Mouse (Mus musculus): Measurements from ENCODE around the gene Mcm2.

The Mcm2 gene

DNA sequence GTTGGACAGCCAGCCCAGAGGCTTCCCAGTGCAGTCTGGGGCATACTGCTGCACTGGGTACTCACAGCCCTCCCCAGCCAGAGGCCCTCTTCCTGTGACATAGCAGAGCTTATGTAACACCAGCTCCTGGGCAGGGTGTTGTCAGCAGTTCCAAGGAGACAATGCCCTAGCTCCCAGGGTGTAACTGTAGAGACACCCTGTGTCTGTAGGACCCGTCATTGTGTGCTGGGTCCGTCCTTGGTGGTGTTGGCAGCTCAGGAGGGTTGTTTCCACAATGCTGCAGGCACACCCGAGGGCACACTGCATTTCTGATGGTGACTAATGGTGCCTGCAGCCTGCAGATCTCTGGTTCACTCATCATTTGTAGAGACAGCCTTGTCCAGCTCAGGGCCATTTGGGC, 28.3 kb upstream of the Mcm2 start:
- peak; percentile 18 for DNase-seq (ENCODE audit: low read depth)

DNA sequence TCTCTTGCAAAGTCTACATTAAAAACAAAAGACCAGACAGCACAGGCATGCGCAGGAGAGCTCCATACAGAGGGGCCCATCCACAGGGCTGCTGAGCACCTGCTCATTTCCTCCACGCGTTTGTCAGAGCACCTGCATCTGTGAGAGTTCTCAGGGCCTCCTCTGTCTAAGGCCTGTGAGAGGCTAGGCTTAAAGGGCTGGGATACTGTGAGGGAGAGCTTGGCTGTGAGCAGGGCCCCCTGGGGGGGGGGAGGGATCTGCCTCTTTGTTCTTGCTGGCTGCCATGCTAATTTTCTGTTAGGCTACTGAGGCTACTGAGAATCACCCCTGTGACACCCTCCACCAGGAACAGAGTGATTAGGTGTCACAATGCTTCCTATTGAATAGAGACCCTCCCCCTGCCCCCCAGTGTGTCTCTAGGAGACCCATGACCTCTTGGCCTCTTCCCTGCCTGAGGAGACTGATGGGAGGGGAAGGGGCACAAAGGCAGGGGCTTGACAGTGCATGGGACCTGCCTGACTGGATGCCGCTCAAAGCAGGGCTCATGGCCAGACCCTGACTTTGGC, 27.1 kb upstream of the Mcm2 start:
- DNase-seq (ENCODE audit: low read depth) = peak; percentile 27

DNA sequence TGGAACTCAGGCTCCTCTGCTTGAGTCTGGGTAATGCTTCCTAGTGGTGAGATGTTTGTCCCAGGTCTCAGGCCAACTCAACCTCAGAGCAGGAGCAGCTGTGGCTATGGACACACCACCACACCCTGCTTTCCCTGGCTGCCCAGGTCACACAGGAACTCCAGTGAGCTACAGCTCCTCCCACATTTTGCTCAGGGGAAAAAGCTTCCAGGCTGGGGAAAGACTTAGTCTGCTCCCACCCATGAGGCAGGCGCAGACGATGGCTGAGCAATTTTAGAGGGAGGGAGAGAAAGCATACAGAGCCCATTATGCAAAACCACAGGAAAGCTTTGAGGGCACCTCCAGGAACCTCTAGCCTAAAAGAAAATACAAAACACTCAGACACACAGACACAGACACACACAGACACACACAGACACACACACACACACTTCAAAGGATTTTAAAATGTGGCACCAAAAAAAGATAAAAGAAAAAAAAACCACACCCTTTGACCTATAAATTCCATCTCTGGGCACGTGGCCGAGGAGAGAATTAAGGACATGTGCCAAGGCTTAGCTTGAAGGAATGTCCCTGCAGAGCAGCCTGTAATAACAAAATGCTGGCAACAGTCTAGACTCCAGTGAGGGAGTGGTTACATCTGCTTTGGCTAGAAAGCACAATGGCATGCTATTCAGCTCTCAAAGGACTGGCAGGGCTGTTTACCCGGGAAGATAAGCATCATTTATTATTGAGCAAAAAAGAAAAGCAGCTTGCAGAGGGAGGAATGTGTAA, 26.1 kb upstream of the Mcm2 start:
- DNase-seq (ENCODE audit: low read depth) = peak; percentile 13

DNA sequence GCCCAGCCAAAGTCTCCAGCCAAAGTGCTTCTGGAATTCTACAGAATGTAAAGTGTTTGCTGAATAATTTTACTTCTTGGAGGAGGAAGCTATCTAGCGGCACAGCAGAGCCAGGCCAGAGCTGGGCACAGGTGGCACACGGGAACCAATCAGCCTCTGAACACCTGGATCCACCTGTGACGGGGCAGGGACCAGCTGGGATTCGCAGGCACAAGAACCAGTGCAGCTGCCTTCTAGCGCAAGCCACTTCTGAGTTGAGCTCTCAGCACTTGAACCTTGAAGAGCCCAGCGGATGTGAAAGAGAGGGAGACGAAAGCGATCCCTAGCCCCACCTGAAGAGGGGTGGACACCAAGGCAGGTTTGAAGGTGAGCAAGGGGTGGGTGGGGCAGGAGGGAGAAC, 20.2 kb upstream of the Mcm2 start:
- no peak for DNase-seq (ENCODE audit: low read depth)

DNA sequence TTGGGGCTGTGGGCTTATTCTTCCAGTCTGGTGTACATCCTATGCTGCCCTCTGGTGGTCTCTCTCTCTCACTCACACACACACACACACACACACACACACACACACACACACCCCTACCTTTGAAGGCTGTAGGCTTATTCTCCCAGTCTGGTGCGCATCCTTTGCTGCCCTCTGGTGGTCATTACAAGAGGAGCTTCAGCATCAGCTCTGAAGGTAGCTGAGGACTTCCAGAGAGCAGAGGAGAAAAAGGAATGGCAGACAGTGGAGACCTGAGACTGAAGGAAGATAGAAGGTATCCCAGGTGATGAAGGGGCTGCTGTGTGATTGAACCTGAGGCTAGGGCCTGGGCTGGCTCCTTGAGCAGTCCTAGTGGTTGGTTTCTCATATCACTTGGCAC, 17.6 kb upstream of the Mcm2 start:
- DNase-seq (ENCODE audit: low read depth) = peak; percentile 70

DNA sequence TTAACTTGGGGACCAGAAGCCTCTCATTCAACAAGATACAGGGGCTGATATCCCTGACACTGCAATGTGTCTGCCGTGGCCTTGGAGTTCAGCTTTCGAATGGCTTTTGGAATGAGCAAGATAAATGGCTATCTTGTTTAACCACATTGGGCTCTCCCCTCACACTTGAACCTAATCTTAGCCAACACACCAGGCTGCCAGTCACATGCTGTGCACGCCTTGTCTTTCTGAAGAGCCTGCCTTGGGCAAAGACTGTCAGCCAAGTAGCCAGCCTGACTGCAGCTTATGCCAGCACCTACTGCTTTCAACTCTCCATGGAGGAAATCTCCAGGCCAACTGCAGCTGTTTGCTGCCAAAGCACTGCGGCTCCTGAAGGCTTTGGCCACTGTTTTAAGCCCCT, 16.9 kb upstream of the Mcm2 start:
- no peak for DNase-seq (ENCODE audit: low read depth)

DNA sequence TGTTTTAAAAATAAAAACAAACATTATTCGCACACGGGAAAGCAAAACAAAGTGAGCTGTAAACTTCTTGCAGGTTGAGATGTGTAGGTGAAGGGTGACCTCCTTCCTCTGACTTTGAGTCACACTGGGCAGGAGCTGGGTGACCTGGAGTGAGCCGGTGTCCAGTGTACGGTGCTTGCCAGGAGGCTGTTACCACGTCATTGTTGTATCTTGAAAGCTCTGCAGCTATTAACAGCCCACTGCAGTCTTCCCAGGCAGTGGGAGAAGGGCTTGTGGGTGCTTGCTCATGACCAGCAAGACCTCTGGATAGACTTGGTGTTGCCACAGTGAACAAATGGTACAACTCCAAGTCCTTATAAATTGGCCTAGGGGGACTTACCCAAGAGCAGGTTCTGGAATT, 16.2 kb upstream of the Mcm2 start:
- no peak for DNase-seq (ENCODE audit: low read depth)

DNA sequence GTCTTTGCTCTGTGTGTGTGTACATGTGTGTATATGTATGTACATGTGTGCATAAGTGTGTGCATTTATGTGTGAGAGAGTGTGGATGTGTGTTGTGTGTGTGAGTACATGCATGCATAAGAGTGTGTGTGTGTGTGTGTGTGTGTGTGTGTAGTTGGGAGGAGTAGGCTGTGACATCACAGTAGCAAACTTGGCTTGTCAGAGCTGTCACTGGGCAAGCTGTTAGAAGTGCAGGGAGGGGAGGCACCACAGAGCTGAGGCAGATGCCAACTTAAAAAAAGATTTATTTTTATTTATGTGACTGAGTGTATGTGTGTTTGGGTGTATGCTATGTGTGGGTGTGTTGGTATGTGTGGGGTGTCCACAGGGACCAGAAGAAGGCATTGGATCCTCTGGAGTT, 14.9 kb upstream of the Mcm2 start:
- no peak for DNase-seq (ENCODE audit: low read depth)

DNA sequence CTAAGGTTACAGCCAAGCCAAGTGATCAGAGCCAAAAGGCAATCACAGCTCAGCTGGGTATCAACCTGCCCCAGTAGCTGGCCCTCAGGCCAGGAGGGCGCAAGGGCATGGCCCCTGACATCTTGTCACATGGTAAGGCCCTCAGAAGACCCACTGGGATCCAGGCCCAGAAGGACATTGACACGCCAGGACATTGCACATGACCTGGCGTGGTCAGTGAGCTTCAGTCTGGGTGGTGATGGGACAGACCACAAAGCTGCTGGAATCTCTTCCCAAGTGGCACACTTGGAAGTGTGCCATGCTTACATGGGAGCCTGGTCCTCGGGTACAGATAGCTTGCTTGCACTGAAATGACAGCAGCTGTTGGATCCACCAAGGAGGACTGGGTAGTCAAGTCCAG, 14.4 kb upstream of the Mcm2 start:
- no peak for DNase-seq (ENCODE audit: low read depth)

DNA sequence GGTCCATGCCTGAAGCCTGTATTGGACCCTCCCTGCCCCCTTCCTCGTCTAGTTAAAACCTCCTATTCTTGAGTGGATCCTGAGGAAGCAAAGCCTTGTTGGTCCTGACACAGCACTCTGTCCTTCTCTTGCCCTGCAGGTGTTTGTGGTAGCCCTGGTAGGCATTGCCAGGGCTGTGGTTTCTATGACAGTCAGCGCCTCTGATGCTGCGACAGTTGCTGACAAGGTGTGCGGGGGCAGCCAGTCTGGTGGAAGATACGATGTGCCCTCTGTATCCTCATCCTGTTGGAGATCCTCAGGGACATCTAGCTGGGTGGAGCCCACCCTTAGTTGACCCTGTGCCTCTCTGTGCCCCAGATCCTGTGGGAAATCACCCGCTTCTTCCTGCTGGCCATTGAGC, 10.6 kb upstream of the Mcm2 start:
- DNase-seq (ENCODE audit: low read depth) = peak; percentile 12

DNA sequence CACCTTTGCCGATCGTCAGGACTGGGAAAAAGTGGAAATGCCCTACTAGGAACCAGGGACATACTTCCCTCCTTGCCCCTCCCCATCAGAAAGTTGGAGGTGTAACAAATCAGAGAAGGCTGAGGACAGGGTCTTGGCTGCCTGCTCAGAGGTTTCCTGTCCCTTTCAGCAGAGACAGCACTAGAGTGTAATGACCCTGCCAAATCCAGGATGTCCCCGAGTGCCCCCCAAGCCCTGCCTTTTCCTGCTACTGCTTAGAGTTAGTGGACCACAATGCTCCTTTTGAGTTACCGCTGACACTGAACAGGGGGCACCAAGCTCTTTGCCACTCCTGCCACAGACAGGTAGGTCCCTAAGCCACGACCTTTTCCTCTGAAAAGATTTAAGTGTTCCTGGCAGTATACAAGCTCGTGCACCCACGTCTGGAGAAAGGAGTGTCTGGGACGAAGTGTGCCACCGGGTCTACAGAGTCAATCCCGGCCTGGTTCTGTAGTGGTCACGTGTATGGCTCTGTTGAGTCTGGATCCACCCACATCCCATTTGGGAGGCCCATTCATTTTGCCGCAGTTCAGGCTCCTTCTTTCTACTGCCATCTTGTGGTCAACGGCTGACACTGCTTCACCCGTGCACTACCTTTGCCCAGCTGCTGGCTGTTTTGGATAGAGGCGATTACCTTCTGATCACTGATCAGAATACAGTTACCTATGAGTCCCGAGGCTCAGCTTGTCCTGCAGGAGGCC, 8.0 kb upstream of the Mcm2 start:
- peak; percentile 83 for DNase-seq (ENCODE audit: low read depth)

DNA sequence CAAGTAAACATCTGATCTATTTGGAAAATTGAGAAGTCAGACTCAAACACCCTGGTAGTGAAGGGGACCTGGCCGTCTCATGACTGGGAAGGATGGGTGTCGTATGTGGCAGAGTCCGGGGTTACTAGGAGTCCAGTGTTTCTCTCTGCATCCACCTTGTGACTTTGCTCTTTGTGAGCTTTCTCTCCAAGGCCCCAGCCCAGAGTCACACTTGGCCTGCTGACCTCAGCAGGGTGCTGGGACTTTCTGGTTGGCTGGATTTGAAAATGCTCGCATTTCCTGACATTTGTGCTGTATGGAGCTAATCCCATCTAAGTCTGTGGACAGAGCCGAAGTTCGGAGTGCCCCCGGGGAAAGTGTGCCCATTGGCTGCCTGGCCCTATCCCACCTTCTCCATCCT, 6.5 kb upstream of the Mcm2 start:
- DNase-seq (ENCODE audit: low read depth) = no peak

DNA sequence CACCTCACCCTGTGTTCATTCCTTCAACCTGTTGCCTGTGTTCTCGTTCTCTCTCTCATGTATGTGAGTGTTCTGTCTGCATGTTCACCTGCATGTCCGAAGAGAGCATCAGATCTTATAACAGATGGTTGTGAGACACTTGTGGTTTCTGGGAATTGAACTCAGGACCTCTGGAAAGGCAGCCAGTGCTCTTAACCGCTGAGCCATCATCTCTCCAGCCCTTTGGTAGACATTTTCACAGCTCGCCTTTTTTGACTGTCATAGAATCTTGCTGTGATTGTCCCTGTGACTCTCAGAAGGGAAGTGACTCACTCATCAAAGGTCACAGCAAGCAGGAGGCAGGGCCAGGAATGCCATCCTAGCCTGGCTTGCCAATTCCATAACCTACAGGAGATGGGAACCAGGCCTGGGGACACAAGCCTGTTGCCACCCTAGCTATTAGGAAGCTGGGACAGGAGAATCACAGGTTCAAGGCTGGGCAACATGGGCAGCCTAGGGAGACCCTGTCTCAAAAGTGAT, 5.9 kb upstream of the Mcm2 start:
- DNase-seq (ENCODE audit: low read depth) = no peak

DNA sequence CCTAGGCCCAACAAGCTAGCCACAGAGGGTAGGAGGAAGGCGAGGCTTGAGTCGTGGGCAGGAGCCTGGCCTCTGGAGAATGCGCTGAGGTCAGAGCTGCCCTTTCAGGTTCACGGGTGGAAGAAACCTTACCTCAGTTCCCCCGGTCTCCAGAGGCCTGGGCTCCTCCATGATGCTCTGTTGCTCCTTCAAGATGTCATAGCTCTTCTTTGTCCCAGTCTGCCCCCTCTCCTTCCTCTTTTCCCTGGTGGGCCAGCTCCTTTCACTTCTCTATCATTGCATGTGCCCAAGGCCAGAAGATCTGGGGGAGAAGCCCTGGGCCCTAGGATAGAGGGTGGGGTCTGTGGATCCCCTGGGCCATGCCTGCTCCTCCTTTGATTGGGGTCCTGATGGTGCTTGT, 5.1 kb upstream of the Mcm2 start:
- DNase-seq (ENCODE audit: low read depth) = no peak

DNA sequence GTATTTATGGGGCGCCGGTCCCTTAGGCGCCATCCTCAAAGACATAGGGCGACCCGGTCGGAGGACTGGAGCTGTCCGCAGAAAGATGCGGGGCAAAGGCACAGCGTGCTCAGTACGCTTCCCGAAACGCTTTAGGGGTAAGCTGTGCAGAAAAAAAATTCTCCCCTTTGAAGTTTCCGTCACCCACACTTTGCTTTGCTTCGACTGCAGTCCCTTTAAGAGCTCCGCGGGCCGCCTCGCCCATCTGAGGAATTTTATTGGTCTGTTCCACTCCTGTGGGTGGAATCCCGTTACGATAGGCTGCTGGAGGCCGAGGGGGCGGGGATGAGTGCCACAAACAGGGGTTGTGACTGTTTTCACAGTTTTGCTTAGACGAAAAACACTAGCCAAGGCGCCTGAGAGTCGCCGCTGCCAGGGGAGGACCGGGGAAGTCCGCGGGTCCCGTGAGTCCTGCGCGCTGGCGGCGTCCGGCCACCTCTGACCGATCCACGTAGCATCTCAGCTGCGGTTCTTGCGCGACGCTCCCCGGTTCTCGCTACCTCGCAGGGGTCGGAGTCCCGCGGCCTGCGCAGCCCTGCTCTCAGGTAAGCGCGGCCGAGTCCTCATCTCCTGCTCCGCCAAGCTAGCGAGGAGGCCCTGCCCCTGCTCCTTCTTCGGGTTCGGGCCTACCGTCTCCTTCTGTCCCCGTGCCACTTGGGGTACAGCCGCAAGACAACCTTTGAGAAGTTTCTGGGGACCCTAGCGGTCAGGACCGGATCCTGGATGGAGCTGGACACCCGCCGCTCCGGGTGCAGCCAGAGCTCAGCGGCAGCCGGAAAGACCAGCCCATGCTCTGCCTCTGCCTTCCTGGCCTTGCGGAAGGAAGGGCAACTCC, 3.6 kb upstream of the Mcm2 start, which contains the start of gene Tpra1:
Tpra1 (plus strand) TSS at position 305 of the 874 bp plus-strand sequence.
- DNase-seq (ENCODE audit: low read depth) = peak; percentile 95

DNA sequence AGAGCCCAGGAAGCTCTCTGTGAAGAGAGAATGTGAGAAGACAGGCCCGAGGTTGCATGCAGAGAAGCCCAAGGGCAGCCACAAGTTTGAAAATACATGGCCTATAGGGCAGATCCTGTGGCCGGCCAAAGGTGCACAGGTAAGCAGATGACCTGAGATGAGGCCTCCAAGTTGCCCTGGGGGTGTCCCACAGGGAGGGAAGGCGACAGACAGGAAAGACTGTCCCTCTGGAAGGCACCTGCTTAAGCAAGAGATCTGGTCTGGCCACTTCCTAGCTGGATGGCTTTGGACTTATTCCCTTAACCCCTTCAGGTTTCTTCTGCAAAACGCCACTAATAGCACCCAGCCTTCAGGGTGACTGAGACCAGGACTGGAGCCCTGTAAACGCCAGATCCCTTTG, 2.9 kb upstream of the Mcm2 start:
- DNase-seq (ENCODE audit: low read depth) = no peak

DNA sequence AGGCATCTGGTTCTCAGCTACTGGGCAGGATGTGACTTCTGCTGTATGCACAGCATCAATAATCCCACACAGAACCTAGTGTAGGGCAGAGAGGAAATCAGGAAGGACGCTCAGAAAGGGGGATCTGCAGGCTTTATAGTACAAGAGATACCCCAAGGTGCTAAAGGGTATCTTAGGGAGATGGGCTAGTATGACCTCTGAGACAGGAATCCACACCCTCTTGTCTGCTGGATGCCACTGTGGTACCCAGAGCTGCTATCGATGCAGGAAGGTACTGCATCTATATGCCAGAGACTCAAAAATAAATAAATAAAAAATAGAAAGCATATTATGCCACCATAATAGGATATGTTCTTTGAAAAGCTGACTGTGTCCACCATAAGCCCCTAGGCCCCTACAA, 1.0 kb upstream of the Mcm2 start:
- DNase-seq (ENCODE audit: low read depth) = no peak

DNA sequence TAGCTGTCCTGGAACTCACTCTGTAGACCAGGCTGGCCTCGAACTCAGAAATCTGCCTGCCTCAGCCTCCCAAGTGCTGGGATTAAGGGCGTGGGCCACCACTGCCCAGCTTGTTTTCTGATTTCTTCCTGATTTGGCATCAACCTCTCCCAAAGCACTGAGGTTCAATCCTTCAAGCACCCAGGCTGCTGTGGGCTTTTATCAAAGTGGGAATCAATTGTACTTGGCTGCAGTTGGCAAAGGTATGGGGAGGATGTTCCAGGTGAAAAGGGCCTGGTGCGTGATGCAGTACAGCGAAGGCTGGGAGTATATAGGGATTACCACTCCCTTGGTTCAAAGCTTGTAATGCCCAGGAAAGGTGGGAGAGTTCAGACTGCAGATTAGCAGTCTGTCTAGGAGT, 506 bp upstream of the Mcm2 start:
- DNase-seq (ENCODE audit: low read depth) = no peak

DNA sequence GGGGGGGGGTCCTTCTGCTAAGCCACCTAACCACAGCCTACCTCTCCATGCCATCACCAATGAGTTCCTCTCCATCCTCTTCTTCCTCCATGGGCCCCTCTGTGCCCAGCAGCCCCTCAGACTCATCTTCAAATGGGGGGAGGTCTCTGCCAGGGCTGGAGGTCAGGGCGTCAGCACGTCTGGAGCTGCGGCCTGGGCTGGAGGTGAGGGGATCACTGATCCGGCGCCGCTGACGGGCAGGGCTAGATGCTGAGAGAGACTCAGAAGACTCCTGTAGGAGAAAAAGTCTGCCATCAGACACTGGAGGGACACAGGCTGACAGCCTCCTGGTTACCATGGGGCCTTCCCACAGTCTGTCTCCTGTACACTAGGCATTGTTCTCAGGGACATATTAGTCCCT, 1.3 kb downstream of the Mcm2 start:
- no peak for DNase-seq (ENCODE audit: low read depth)

DNA sequence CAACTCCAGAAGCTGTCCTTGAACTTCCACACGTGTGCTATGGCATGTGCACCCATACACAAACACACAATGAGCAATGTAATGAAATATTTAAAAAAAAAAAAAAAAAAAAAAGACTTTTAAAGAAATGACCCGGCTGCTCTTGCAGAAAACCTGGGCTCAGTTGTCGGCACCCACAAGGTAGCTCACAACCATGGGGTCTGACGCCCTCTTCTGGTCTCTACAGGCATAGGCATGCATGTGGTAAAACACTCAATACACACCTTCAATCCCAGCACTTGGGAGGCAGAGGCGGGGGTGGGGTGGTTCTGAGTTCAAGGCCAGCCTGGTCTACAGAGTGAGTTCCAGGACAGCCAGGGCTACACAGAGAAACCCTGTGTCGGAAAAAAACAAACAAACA, 2.6 kb downstream of the Mcm2 start:
- DNase-seq (ENCODE audit: low read depth) = peak; percentile 25

DNA sequence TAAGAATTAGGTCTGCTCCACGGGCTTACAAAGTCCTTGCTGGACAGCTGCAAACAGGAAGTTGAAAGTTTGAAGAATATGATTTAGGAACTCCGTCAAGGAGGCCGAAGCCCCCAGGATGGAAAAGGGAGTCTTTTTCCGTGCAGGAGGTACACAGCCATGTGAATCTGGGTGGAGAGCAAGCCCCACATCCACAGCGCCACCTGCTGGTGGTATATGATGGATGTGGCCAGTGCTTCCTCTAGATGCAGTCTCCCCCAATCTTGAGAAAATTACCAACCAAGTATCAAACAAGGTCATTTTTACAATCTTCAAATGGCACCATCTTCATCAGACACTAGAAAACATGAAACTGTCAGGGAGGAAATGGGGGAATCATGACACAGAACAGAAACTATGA, 5.0 kb downstream of the Mcm2 start:
- DNase-seq (ENCODE audit: low read depth) = peak; percentile 80

DNA sequence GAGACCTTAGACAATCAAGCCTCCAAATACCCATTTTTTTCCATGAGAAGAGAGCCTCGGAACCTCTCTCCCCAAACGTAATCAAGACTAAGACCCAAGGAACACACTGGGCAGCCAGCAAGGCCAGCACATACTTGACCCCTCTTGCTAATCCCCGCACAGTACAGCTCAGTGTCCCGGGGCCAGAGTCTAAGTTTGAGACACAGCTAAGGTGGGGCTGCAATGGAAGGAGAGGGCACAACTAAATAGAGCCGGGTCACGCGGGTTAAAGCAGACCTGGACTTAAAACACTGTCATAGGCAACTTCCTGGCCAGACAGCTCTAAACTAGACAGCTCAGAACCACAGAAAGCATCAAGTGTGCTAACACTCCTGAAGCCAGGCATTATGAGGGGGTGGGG, 7.7 kb downstream of the Mcm2 start:
- DNase-seq (ENCODE audit: low read depth) = no peak

All from naive thymus-derived CD4-positive, alpha-beta T cell, adult 2 months (primary cell).